Mouse (Mus musculus): ENCODE measurements around the gene Numb. TPM values are rescaled to one million over a fixed set of nuclear protein-coding genes. Genes with fewer than 3 reads are reported as not detected.
"Not testable (repeated sequence)": the region's sequence is repeated elsewhere in the genome, so short reads cannot be mapped to it uniquely, and the experiment has no call there.

Gene Numb
- total RNA-seq, 2 experiments from 2014 or later = 13.8 to 17.3 TPM

- no peak for DNase-seq
- intact Hi-C loops (cut with DNase I) = no loop called here
These were observed 2.6 kb upstream of the Numb start for GRCm38 (mm10) chr12:83924332-83924731.

GRCm38 (mm10) chr12:83923486-83923859 lies 1.7 kb upstream of the Numb start:
- DNase-seq = no peak

GRCm38 (mm10) chr12:83922724-83923485 lies 1.2 kb upstream of the Numb start:
- DNase-seq = no peak
- intact Hi-C loops (cut with DNase I) = loop anchor here (2.0 kb wide), 1 partner anchor 28 kb away; the partner anchor contains the start of gene Riox1

More at GRCm38 (mm10) chr12:83923486-83923859, 1.7 kb upstream of the Numb start:
- intact Hi-C loops (cut with DNase I) = loop anchor here (2.0 kb wide), 1 partner anchor 27 kb away; the partner anchor contains the start of gene Riox1

- intact Hi-C loops (cut with DNase I) = no loop called here
- DNase-seq = peak; percentile 9 to 20
These were observed 853 bp downstream of the Numb start for GRCm38 (mm10) chr12:83920721-83921441.

- DNase-seq = no peak
- intact Hi-C loops (cut with DNase I) = no loop called here
These were observed 4.8 kb downstream of the Numb start for GRCm38 (mm10) chr12:83916884-83917283.

- intact Hi-C loops (cut with DNase I) = no loop called here
These were observed 6.9 kb downstream of the Numb start for GRCm38 (mm10) chr12:83914797-83915196.

GRCm38 (mm10) chr12:83914202-83914740 lies 7.5 kb downstream of the Numb start:
- intact Hi-C loops (cut with DNase I) = no loop called here
- no peak for DNase-seq

More at GRCm38 (mm10) chr12:83914797-83915196, 6.9 kb downstream of the Numb start:
- no peak for DNase-seq

- DNase-seq = no peak
- intact Hi-C loops (cut with DNase I) = no loop called here
These were observed 11.3 kb downstream of the Numb start for GRCm38 (mm10) chr12:83910451-83910850.

- no peak for DNase-seq
- intact Hi-C loops (cut with DNase I) = no loop called here
These were observed 28.8 kb downstream of the Numb start for GRCm38 (mm10) chr12:83892926-83893325.

- intact Hi-C loops (cut with DNase I) = no loop called here
- DNase-seq = no peak
These were observed 30.5 kb downstream of the Numb start for GRCm38 (mm10) chr12:83891278-83891677.

GRCm38 (mm10) chr12:83889128-83889527 lies 32.6 kb downstream of the Numb start:
- DNase-seq = no peak
- intact Hi-C loops (cut with DNase I) = no loop called here

GRCm38 (mm10) chr12:83885516-83886285 lies 36.0 kb downstream of the Numb start:
- intact Hi-C loops (cut with DNase I) = no loop called here
- DNase-seq = no peak

GRCm38 (mm10) chr12:83885065-83885464 lies 36.7 kb downstream of the Numb start:
- intact Hi-C loops (cut with DNase I); DNase-seq: not testable (repeated sequence)

- intact Hi-C loops (cut with DNase I) = no loop called here
- no peak for DNase-seq
These were observed 39.2 kb downstream of the Numb start for GRCm38 (mm10) chr12:83882503-83882902.

- intact Hi-C loops (cut with DNase I) = no loop called here
- no peak for DNase-seq
These were observed 39.6 kb downstream of the Numb start for GRCm38 (mm10) chr12:83882088-83882487.

- intact Hi-C loops (cut with DNase I) = no loop called here
These were observed 40.8 kb downstream of the Numb start for GRCm38 (mm10) chr12:83880913-83881312.

GRCm38 (mm10) chr12:83875097-83875496 lies 46.6 kb downstream of the Numb start:
- intact Hi-C loops (cut with DNase I) = no loop called here
- no peak for DNase-seq

More at GRCm38 (mm10) chr12:83880913-83881312, 40.8 kb downstream of the Numb start:
- no peak for DNase-seq

GRCm38 (mm10) chr12:83874597-83874996 lies 47.1 kb downstream of the Numb start:
- no peak for DNase-seq
- intact Hi-C loops (cut with DNase I) = no loop called here

GRCm38 (mm10) chr12:83864501-83864900 lies 57.2 kb downstream of the Numb start:
- intact Hi-C loops (cut with DNase I) = loop anchor here (10.0 kb wide), 1 partner anchor 760 kb away; no protein-coding TSS in a partner anchor
- DNase-seq = no peak

GRCm38 (mm10) chr12:83861880-83862279 lies 59.9 kb downstream of the Numb start:
- intact Hi-C loops (cut with DNase I) = loop anchor here (10.0 kb wide), 1 partner anchor 757 kb away; no protein-coding TSS in a partner anchor
- DNase-seq = no peak

Data from gastrocnemius, postnatal 36 days (tissue).